Mouse (Mus musculus): ENCODE results near the gene Ptger1. TPM values are rescaled to one million over a fixed set of nuclear protein-coding genes. Genes with fewer than 3 reads are reported as not detected.

Ptger1 gene
- polyA plus RNA-seq, 1 experiment from 2014 or later = 0.48 TPM

- Histone ChIP-seq H3K4me3 (replicated peaks) (peak overlapping the region; percentile 97), H3K4me1 (replicated peaks) (peaks cover 33% of the 10 kb centered on the region), H3K27me3 (no peaks in the 10 kb centered on the region), H3K4me2 (peak overlapping the region; percentile 74), H3K27ac (replicated peaks) (peak overlapping the region; percentile 97), H3K9me3 (replicated peaks) (no peaks in the 10 kb centered on the region), H3K9ac (peak overlapping the region; percentile 93), H3K36me3 (replicated peaks) (peaks cover 18% of the 10 kb centered on the region)
- ATAC-seq (ENCODE audit: insufficient read depth) = no peak
- under 1% methylated on average over 17 of the region's 17 CpGs for WGBS (ENCODE audit: insufficient replicate concordance)
These were observed 49.3 kb downstream of the Ptger1 start for GRCm38 (mm10) chr8:83715771-83716170.

DNA sequence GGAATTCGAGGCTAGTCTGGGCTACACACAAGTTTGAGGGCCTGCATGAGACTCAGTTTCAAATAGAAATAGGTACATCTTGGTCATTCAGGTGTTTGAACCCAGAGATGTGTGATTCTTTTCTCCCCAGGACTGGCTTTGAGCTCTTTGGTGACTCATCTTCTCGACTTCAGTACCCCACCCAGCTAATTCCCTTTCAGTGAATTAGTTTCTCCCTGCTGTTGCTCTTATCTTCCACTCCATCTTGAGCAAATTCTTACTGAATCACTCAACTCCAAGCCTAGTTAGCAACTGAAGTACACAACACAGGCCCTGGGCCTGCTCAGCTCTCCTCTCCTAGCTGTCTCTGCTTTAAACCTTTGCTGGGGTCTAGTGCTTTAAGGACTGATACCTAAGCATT is 50.1 kb downstream of the Ptger1 start:
- Histone ChIP-seq H3K36me3 (replicated peaks) (peaks cover 26% of the 10 kb centered on the region), H3K4me2 (peak overlapping the region; percentile 74), H3K9me3 (replicated peaks) (no peaks in the 10 kb centered on the region), H3K9ac (peak overlapping the region; percentile 93), H3K4me3 (replicated peaks) (peak overlapping the region; percentile 97), H3K4me1 (replicated peaks) (peaks cover 33% of the 10 kb centered on the region), H3K27me3 (no peaks in the 10 kb centered on the region), H3K27ac (replicated peaks) (peak overlapping the region; percentile 97)
- WGBS (ENCODE audit: insufficient replicate concordance) = 27% methylated on average over 2 of the region's 2 CpGs
- peak; percentile 1; the same call in 1 of the 2 replicates for ATAC-seq (ENCODE audit: insufficient read depth)

DNA sequence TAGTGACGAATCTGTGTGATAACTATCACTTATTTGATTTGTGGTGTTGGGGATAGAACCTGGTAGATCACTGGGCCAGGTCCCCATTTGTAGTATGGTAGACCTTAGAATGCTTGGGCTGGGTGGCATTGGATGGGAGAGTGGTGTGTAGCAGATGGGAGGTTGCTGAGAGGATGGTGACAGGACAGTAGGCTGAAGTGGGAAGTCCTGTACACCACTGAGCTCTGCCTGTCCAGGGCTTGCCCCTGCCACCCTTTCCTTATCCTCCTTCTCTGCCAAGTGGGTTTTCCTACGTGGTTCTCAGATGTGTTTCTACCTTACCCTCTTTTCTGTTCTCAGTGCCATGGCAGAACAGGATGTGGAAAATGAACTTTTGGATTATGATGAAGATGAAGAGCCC is 52.6 kb downstream of the Ptger1 start:
- H3K4me3 ChIP-seq (replicated peaks) = no peak overlapping the region
- H3K9me3 ChIP-seq (replicated peaks) = no peaks in the 10 kb centered on the region
- peaks cover 51% of the 10 kb centered on the region for H3K36me3 ChIP-seq (replicated peaks)
- no peak overlapping the region for H3K9ac ChIP-seq
- peaks cover 43% of the 10 kb centered on the region for H3K4me1 ChIP-seq (replicated peaks)
- H3K27me3 ChIP-seq = no peaks in the 10 kb centered on the region
- no peak overlapping the region for H3K27ac ChIP-seq (replicated peaks)
- no peak for ATAC-seq (ENCODE audit: insufficient read depth)
- H3K4me2 ChIP-seq = no peak overlapping the region
- 88% methylated on average over 2 of the region's 2 CpGs for WGBS (ENCODE audit: insufficient replicate concordance)

DNA sequence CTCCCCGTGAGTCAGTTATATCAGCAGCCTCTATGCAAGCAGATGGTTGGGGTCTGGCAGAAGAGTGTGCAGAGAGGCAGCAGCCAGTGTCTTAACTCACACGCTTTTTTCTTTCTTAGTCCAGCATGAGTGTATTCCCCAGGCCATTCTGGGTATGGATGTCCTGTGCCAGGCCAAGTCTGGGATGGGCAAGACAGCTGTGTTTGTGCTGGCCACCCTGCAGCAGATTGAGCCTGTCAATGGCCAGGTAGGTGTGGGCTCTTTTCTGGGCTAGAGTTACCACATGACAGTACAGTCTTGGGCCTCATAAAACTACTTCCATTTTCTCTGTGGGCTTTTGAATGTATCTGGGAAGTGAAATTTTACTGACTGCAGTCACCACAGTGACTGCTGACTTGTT is 53.2 kb downstream of the Ptger1 start:
- H3K4me1 ChIP-seq (replicated peaks) = peaks cover 45% of the 10 kb centered on the region
- no peak overlapping the region for H3K9ac ChIP-seq
- H3K27me3 ChIP-seq = no peaks in the 10 kb centered on the region
- H3K27ac ChIP-seq (replicated peaks) = no peak overlapping the region
- no peak overlapping the region for H3K4me3 ChIP-seq (replicated peaks)
- no peak for ATAC-seq (ENCODE audit: insufficient read depth)
- WGBS (ENCODE audit: insufficient replicate concordance) = 75% methylated on average over 2 of the region's 2 CpGs
- no peaks in the 10 kb centered on the region for H3K9me3 ChIP-seq (replicated peaks)
- H3K36me3 ChIP-seq (replicated peaks) = peaks cover 57% of the 10 kb centered on the region
- no peak overlapping the region for H3K4me2 ChIP-seq

DNA sequence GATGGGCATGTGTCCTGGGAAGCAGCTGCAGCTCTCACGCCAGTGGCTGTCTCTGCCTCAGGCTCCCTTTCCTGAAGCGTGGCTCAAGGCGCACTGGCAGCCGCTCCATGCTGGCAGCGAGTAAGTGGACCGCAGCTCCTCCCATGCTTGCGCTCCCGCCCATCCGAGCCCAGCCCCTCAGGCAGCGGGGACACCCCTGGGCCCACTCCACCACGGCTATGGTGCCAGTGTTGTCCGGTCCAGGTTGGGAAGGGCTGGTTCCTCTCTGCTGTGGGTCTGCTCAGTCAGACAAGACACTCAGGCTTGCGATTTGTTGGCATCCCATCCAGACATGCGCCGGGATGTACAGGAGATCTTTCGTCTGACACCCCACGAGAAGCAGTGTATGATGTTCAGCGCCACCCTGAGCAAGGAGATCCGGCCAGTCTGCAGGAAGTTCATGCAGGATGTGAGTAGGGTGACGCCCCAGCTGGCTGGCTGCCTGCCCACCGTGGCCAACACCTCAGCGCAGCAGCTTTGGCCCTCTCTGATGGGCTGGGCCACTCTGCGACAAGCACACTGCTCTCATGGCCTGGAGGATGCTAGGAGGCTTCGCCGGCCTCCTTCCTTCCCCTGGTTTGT is 55.0 kb downstream of the Ptger1 start:
- peaks cover 38% of the 10 kb centered on the region for H3K4me1 ChIP-seq (replicated peaks)
- no peaks in the 10 kb centered on the region for H3K9me3 ChIP-seq (replicated peaks)
- no peak for ATAC-seq (ENCODE audit: insufficient read depth)
- 87% methylated on average over 25 of the region's 25 CpGs for WGBS (ENCODE audit: insufficient replicate concordance)
- no peaks in the 10 kb centered on the region for H3K27me3 ChIP-seq
- H3K27ac ChIP-seq (replicated peaks) = no peak overlapping the region
- no peak overlapping the region for H3K4me2 ChIP-seq
- no peak overlapping the region for H3K4me3 ChIP-seq (replicated peaks)
- H3K9ac ChIP-seq = no peak overlapping the region
- peaks cover 75% of the 10 kb centered on the region for H3K36me3 ChIP-seq (replicated peaks)

Other genes with a start within 250 kb of the Ptger1 start
- gene Scoc, start 208.3 kb upstream of the Ptger1 start, polyA plus RNA-seq (2015; fragmentation: Nextera tagmentation; extraction: Ambion mirVana) = 45.8 and 53.8 TPM in 2 replicates
- gene Olfr370, start 130.9 kb upstream of the Ptger1 start, polyA plus RNA-seq (2015; fragmentation: Nextera tagmentation; extraction: Ambion mirVana) = not detected in 2 replicates
- gene Ndufb7, start 100.0 kb upstream of the Ptger1 start, polyA plus RNA-seq (2015; fragmentation: Nextera tagmentation; extraction: Ambion mirVana) = 231 and 237 TPM in 2 replicates
- 329 and 344 TPM in 2 replicates for gene Tecr, start 58.7 kb upstream of the Ptger1 start, polyA plus RNA-seq (2015; fragmentation: Nextera tagmentation; extraction: Ambion mirVana)
- 52.7 and 56.0 TPM in 2 replicates for gene Dnajb1, start 58.5 kb upstream of the Ptger1 start, polyA plus RNA-seq (2015; fragmentation: Nextera tagmentation; extraction: Ambion mirVana)
- 49.8 and 50.8 TPM in 2 replicates for gene Gipc1, start 14.0 kb upstream of the Ptger1 start, polyA plus RNA-seq (2015; fragmentation: Nextera tagmentation; extraction: Ambion mirVana)
- 11.3 and 12.8 TPM in 2 replicates for gene Pkn1, start 32.5 kb downstream of the Ptger1 start, polyA plus RNA-seq (2015; fragmentation: Nextera tagmentation; extraction: Ambion mirVana)
- gene Ddx39, start 48.5 kb downstream of the Ptger1 start, polyA plus RNA-seq (2015; fragmentation: Nextera tagmentation; extraction: Ambion mirVana) = 184 and 189 TPM in 2 replicates
- gene Adgre5, start 74.6 kb downstream of the Ptger1 start, polyA plus RNA-seq (2015; fragmentation: Nextera tagmentation; extraction: Ambion mirVana) = 13.4 and 15.4 TPM in 2 replicates
- gene Adgrl1, start 233.4 kb downstream of the Ptger1 start, polyA plus RNA-seq (2015; fragmentation: Nextera tagmentation; extraction: Ambion mirVana) = 1.1 and 1.6 TPM in 2 replicates

All from liver, embryonic 15.5 days (tissue).